Mouse (Mus musculus) frontal cortex, postnatal 36 days (tissue): Measurements from ENCODE around the gene Exosc3.
"Not testable (repeated sequence)": the region's sequence is repeated elsewhere in the genome, so short reads cannot be mapped to it uniquely, and the experiment has no call there.

ENCODE experiments used
- DNase-seq, 2 experiments: peaks; one replicate each; pipeline ENCODE4 v3.0.0; 2022; ENCODE audit warnings: low spot score in 2 of 2

Gene Exosc3

DNA sequence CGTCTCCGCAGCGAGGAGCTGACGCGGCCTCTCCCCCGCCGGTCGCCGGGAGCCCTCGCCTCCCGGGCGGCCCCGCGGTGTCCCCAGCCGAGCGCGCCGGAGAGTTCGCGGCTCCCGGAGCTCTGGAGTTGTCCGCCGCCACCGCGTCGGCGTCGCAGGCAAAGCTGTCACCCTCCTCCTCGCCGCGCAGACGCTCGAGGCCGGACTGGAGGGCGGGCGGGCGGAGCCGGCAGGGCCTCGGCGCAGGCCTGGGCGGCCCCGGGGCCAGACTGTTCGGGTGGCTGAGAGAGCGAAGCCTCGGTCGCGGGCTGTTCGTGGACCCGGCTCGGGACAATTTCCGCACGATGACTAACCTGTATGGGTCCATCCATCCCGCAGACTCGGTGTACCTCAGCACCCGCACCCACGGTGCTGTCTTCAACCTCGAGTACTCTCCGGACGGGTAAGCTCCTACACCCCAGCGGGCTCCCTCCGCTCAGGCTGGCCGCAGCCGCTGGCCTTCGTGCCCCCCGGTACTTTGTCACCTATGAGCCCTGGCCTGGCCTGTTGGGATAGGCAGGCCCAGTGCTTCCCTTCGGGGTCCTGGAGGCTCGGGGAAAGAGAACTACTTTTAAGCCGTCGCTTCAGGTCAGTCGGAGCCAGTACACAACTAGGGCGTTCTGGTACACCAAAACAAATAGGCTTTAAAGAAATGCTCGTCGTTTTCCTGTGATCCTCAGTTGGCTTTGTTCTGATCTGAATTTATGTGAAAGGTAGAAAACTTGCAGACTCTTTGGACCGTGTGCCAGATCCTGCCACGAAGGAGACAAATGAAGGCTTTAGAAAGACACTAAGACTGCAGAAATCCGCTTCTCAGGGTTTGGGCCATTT, at the start of gene Exosc3:
Exosc3 (minus strand) TSS at position 447 of the 870 bp plus-strand sequence.
- peak; percentile 33 to 51 for DNase-seq

DNA sequence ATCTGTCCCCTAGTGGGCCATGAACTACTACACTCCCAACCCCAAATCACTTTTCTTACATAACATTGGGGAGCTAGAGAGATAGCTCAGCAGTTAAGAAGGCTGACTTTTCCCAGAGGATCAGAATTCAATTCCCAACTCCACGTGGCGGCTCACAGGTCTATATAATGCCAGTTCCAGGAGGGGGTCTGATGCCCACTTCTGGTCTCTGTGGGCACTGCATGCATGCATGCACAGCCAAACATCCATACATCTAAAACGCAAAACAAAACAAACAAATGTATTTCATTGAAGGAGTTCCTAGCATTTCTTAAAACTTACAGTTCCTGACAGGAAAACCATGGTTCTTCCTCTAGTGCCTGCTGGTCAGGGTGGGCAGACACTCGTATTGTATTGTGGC, 49.6 kb upstream of the Exosc3 start:
- no peak for DNase-seq

DNA sequence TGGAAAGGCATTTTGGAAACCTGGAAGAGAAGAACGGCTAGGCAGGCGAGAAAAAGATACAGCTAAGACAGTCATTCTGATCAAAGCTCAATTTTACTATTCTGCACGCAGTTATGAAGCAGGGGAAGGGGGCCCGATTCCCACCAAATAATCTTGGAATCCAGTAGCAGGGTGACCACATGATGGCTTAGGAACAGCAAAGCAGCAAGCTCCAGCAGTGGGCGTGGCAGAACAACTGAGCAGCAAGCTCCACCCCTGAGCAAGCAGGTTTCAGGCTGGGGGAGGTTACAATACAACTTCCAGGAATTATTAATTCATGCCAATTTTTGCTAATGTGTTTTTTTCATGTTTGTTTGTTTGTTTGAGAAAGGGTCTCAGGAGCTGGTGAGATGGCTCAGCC, 44.8 kb upstream of the Exosc3 start:
- DNase-seq: not testable (repeated sequence)

- not testable (repeated sequence) for DNase-seq
These were observed 39.6 kb upstream of the Exosc3 start for GRCm38 (mm10) chr4:45382133-45382532.

GRCm38 (mm10) chr4:45380903-45381580, 38.5 kb upstream of the Exosc3 start:
- DNase-seq: not testable (repeated sequence)

DNA sequence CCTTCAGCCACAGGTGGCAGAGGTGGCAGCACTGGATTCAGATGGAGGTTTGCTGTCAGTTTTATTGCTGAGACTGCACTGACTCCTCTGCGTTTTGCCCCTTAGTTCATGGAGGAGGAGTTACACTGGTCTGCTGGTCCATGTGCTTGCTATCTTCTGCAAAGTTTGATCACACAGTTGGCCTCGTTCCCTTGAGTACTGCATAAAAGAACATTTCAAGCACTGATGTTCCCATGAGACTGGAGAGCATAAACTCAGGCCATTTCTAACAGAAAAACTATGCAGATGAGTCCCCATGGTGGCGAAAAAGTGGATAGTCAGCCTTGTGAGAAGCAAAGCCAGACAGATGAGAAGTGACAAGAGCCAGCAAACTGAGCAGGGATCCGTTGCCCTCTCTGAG, 34.0 kb upstream of the Exosc3 start:
- no peak for DNase-seq

DNA sequence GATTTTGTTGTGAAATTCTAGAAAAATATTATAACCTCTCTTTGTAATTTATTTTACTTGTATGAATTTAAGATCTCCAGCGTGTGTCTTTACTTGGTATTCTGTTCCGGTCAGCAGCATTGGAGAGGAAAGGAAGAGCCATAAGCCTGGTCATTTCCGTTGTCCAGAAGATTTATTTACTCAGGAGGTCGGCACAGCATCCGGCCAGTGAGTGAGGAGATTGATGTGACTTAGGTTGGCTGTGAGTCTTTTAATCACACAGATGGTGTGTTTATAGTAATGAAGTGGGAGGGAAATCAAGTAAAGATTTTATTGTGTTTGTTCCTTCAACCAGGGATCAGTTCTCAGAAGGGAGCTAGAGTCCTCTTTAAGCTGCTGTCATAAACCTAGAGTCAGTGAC, 32.3 kb upstream of the Exosc3 start:
- DNase-seq: no peak

GRCm38 (mm10) chr4:45371261-45371660, 28.7 kb upstream of the Exosc3 start:
- DNase-seq: no peak

DNA sequence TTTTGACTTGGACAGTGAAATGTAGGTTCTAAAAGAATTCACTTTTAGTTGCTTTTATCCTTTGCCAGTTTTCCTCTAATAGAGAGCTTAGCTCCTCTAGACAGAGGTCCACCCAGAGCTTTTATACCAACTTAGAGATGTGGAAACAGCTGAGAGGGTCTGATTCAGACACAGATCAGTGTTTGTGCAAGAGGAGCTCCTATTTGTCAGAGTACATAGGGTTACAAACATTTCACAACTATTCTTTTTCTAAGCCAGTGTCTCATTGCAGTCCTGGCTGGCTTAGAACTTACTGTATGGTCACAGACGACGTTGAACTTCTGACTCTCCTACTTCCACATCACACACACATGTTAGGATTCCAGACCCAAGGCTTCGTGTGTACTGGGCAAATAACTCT, 14.1 kb upstream of the Exosc3 start:
- DNase-seq: no peak

GRCm38 (mm10) chr4:45341669-45342249, 773 bp downstream of the Exosc3 start, which contains the start of gene Dcaf10:
Gene Dcaf10 (plus strand): TSS chr4:45342101.
- DNase-seq: peak; percentile 93 to 94

DNA sequence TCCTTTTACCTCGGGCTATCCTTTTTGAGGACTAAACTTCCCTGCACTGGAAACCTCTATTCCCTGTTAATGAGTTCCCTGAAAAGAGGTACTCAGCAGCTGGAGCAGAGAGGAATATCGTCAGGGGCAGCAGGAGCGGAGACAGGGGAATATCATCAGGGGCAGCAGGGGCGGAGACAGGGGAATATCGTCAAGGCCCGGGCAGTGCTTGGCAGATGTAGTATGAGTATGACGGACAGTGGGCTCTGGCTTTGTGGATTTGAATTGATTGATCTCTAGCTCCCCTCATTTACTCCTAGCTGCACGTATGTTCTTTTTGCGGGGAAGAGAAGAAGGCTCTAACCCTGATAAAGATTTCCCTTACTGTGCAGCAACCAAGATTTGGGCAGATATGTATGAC, 1.3 kb downstream of the Exosc3 start:
- no peak for DNase-seq

DNA sequence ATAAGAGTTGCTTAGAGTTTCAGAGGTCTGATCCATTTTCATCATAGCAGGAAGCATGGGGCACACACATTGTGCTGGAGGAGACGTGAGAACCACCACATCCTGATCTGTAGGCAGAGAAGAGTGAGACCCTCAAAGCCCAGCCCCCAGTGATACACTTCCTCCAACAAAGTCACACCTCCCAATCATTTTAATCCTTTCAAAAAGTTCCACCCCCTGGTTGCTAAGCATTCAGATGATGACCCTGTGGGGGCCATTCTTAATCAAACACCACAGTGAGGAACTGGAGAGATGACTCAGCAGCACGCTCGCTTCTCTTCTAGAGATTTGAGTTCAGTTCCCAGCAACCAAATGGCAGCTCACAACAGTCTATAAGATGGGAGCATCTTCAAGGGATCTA, 10.1 kb downstream of the Exosc3 start:
- no peak for DNase-seq

GRCm38 (mm10) chr4:45331139-45331538, 11.4 kb downstream of the Exosc3 start:
- DNase-seq: no peak

DNA sequence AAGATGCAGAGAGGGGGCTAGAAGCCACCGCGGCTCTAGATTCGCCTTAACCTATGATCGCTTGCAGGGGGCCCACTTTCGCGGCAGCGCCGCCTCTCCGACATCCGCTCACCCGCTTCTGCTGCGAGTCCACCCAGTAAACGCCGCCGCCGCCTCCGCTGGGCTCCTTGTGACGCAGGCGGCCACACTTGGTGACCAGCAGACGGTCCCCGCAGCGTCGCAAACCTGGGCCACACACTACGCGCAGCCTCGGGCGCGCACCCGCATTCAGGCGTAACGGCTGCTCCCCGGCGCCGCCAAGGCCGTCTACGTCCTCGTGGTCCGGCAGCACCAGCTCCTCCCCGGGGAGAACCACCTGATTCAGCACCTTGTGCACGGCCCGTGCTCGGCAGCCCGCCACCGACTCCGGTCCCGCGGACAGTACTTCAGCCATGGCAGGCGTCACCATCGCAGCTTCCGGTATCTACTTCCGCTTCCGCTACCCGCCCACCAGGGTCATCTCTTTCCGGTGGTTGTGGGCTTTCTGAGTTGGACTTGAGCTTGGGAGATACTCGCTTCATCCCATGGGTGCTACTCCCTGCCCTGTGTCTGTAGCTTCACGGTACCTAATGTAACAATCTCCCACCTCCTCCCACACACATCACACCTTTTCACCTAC, 22.2 kb downstream of the Exosc3 start:
- peak; percentile 89 to 91 for DNase-seq

GRCm38 (mm10) chr4:45311056-45311455, 31.5 kb downstream of the Exosc3 start:
- no peak for DNase-seq

GRCm38 (mm10) chr4:45308606-45309005, 33.9 kb downstream of the Exosc3 start:
- no peak for DNase-seq

DNA sequence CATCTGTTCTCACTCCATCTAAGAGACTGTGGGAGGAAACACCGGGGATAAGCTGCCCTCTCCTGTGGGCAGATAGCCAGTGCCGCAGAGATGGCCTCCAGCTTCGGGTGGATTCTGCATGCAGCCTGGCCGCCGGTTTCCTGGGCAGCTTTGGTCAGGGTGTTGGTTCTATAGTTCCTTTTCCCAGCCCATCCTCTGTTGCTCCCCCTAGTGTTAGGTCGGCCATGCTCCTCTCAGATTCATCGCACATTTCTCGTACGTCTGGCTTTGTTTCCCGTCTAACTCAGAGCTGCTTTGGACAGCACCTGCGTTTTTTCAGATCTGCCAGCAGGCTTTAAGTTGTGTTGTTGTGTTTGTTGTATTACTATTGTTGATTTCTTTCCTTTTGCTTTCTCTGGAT, 34.5 kb downstream of the Exosc3 start:
- DNase-seq: no peak

DNA sequence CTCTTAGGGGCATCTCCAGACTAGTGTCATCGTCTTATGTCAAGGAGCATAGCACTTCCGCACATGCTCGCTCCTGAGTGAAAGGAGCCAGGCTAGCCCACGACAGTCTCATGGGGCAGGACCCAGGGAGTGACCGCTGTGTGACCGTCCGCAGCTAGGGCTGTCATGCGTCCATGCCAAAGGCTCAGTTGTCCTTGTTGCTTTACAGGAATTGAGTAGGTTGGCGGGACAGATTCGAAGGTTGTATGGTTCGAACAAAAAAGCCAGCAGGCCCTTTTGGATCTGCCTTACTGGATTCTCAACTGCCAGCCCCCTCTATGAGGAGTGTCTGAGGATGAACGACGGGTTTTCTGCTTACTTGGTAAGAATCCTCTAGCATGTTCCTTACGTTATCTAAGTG, 37.0 kb downstream of the Exosc3 start:
- no peak for DNase-seq

DNA sequence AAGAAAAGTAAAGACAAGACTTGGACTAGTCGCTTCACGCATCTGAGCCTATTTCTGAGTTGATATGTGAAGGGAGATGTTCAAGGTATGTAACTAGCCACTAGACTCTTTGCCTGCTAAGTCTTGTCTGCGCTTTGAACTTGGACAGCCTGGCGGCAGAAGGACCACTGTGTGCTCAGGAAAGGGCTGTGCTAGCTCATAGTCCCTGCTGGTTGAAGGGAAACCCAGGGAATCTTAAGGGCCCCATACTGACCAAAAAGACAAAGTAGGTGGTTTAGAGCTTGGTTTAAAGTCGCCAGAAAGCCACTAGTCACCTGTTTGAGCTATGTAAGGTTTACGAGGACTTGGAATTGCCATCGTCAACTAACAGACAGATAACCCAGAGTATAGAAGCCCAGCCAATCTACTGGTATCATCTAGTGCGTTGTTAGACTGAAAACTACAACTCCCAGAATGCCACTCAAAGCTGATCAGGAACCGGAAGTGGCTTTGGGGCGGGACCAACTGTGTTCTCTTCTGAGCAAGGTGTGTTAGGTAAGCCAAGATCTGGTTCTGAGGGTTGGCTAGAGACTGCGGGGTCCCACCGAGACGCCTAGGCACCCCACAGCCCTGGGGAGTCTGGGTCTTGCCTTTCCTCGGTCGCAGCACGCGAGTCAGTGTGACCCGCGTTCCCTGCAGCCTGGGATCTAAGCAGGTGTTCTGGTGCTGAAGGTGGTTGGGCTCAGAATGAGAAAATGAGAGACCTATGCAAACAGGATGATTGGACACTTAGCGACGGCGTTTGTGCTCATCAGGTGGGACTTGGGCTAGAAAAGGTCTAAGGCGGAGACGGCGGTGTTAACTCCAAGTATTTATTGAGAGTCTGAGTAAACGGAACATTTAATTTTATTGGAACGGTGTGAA, 45.6 kb downstream of the Exosc3 start, which contains the start of gene Trmt10b:
Trmt10b (plus strand) TSS at position 466 of the 903 bp plus-strand sequence.
- DNase-seq: peak; percentile 62 to 73

- DNase-seq: no peak
These were observed 54.6 kb downstream of the Exosc3 start for GRCm38 (mm10) chr4:45287906-45288305.

DNA sequence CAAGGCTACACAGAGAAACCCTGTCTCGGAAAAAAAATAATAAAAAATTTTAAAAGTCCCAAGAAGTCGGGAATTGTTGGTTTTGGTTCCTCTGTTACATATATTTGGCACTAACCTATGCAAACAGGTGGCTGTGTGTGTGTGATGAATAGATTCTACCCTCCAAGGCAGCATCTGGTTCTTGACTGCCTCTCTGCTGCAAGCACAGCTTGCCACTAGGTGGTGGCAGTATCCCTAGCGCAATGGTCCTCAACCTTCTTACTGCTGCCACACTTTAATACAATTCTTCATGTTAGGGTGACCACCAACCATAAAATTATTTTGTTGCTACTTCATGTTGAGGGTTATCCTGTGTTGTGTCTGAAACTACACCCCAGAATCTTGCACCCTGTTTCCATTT, 56.2 kb downstream of the Exosc3 start:
- no peak for DNase-seq
